18 mouse cellular contexts compared by ENCODE assay signal in genomic region chr5:12475639-12475916, GRCm38 (mm10).
"Had no signal": no experiment of that assay in that cellular context is flagged by ENCODE, and none has a peak within 500 bp of the region (broad histone marks: within the 10 kb centered on the region; RNA-seq: fewer than 3 reads in every experiment).

No protein-coding gene starts in this region.

- H3K9ac ChIP-seq: liver, postnatal 0 days; lung, embryonic 15.5 days; midbrain, embryonic 13.5 days; midbrain, embryonic 15.5 days; neural tube, embryonic 12.5 days; stomach, embryonic 15.5 days had no signal

- H3K4me3 ChIP-seq: lung, embryonic 15.5 days; megakaryocyte, embryonic 14.5 days; midbrain, embryonic 13.5 days; midbrain, embryonic 15.5 days; neural tube, embryonic 12.5 days; stomach, embryonic 15.5 days had no signal

- H3K27ac ChIP-seq: lung, embryonic 15.5 days; macrophage; midbrain, embryonic 13.5 days; midbrain, embryonic 15.5 days; neural tube, embryonic 12.5 days; stomach, embryonic 15.5 days; stomach, postnatal 0 days had no signal

- H3K36me3 ChIP-seq: lung, embryonic 15.5 days; midbrain, embryonic 13.5 days; midbrain, embryonic 15.5 days; neural tube, embryonic 12.5 days; stomach, embryonic 15.5 days had no signal

- ATAC-seq: liver, postnatal 0 days; lung, postnatal 0 days had no signal

- H3K9me3 ChIP-seq: lung, embryonic 15.5 days; midbrain, embryonic 15.5 days; neural tube, embryonic 12.5 days; stomach, embryonic 15.5 days had no signal

- H3K27me3 ChIP-seq: lung, embryonic 15.5 days; megakaryocyte, embryonic 14.5 days; midbrain, embryonic 13.5 days; midbrain, embryonic 15.5 days; neural tube, embryonic 12.5 days; stomach, embryonic 15.5 days had no signal

- H3K4me2 ChIP-seq: lung, embryonic 15.5 days; midbrain, embryonic 11.5 days; midbrain, embryonic 13.5 days; midbrain, embryonic 15.5 days; neural tube, embryonic 12.5 days; stomach, embryonic 15.5 days had no signal

- DNase-seq: liver, postnatal 0 days; lung, adult 2 months; lung, postnatal 14 days; lung, postnatal 36 days; right cerebral cortex, postnatal 14 days; thymus, adult 2 months; thymus, postnatal 25 days; thymus, postnatal 4 days had no signal

- H3K4me1 ChIP-seq: lung, embryonic 15.5 days; megakaryocyte, embryonic 14.5 days; midbrain, embryonic 15.5 days; neural tube, embryonic 12.5 days; stomach, embryonic 15.5 days had no signal
